Mouse (Mus musculus) hindbrain, postnatal 0 days (tissue): ENCODE measurements around the gene Cttn. TPM values are rescaled to one million over a fixed set of nuclear protein-coding genes. Genes with fewer than 3 reads are reported as not detected.

Experiments used
- ATAC-seq: fragments of 200-750 bp; cut with Nextera tagmentation; 2 replicates; pipeline ENCODE4 v1.8.0; 2017; ENCODE audit warnings: mild to moderate bottlenecking, moderate TSS enrichment, moderate library complexity
- DNase-seq: peaks from one replicate; pipeline ENCODE4 v3.0.0-alpha.2; 2015; ENCODE audit warnings: low spot score
- H3K27ac ChIP-seq: fragments of 300-500 bp; sonication (generic); 2 replicates; pipeline ENCODE4 v1.5.1; 2014; ENCODE audit warnings: mild to moderate bottlenecking
- H3K27me3 ChIP-seq: fragments of 300-500 bp; sonication (generic); 2 replicates; pipeline ENCODE4 v1.6.1; 2014; ENCODE audit warnings: low read length, mixed read lengths; ENCODE audit not compliant: insufficient read depth
- H3K36me3 ChIP-seq: fragments of 300-500 bp; sonication (generic); 2 replicates; pipeline ENCODE4 v1.6.1; 2014; ENCODE audit warnings: low read length, mixed read lengths; ENCODE audit not compliant: insufficient read depth
- H3K4me1 ChIP-seq: fragments of 300-500 bp; sonication (generic); 2 replicates; pipeline ENCODE4 v1.6.1; 2014; ENCODE audit warnings: antibody characterized with exemption, low read length, mixed read lengths; ENCODE audit not compliant: insufficient read depth
- H3K4me2 ChIP-seq: fragments of 300-500 bp; sonication (generic); 2 replicates; pipeline ENCODE4 v1.6.1; 2014; ENCODE audit warnings: low read depth, mild to moderate bottlenecking, low read length, moderate library complexity, mixed read lengths
- H3K4me3 ChIP-seq: fragments of 300-500 bp; sonication (generic); 2 replicates; pipeline ENCODE4 v1.5.1; 2014; ENCODE audit warnings: low read length
- H3K9ac ChIP-seq: fragments of 300-500 bp; sonication (generic); replicated peaks from 2 replicates; pipeline ENCODE4 v1.6.1; 2014; ENCODE audit warnings: mild to moderate bottlenecking, low read length, moderate library complexity, mixed read lengths
- H3K9me3 ChIP-seq: fragments of 300-500 bp; sonication (generic); 2 replicates; pipeline ENCODE4 v1.6.1; 2016; ENCODE audit warnings: low read length, mixed read lengths
- CTCF ChIP-seq: IDR thresholded peaks from 2 replicates; pipeline ENCODE4 v1.5.1; 2016; ENCODE audit warnings: antibody characterized with exemption, control low read depth, low read depth
- WGBS: fragments of 180-500 bp; shearing (Covaris S2); extraction: QIAGEN DNeasy Blood & Tissue Kit; methylation state at CpG from one replicate; pipeline ENCODE4 v1.1.7; 2014; 5-methylcytosine and 5-hydroxymethylcytosine counted together
- polyA plus RNA-seq: library from polyadenylated mRNA; unstranded; fragments of >200 nt; fragmentation: Nextera tagmentation; extraction: Ambion mirVana; gene quantifications from 2 replicates; pipeline ENCODE4 v1.2.1, GENCODE M21; 2015
- total RNA-seq: library from RNA; depleted of rRNA; stranded (reverse); fragments of >200 nt; gene quantifications from 2 replicates; pipeline ENCODE4 v1.2.3, GENCODE M21; 2014

Gene Cttn
- total and polyA plus RNA-seq, 2 experiments from 2014 or later: 120 to 157 TPM

- TF ChIP-seq CTCF: no peak
- Histone ChIP-seq H3K36me3 (peaks cover 15% of the 10 kb centered on the region), H3K4me1 (no peaks in the 10 kb centered on the region), H3K9ac (no peak overlapping the region), H3K4me2 (no peak overlapping the region), H3K27ac (no peak overlapping the region), H3K9me3 (no peaks in the 10 kb centered on the region), H3K27me3 (no peaks in the 10 kb centered on the region), H3K4me3 (no peak overlapping the region)
- ATAC-seq (no peak), DNase-seq (no peak)
- WGBS: 79% methylated on average over 2 of the region's 2 CpGs
Measured at GRCm38 (mm10) chr7:144432920-144433319, 37.9 kb downstream of the Cttn start.

GRCm38 (mm10) chr7:144427460-144427859 lies 43.3 kb downstream of the Cttn start:
- H3K27ac ChIP-seq: no peak overlapping the region
- H3K4me2 ChIP-seq: no peak overlapping the region
- DNase-seq (no peak), ATAC-seq (no peak)
- H3K27me3 ChIP-seq: no peaks in the 10 kb centered on the region
- no peak overlapping the region for H3K9ac ChIP-seq
- TF ChIP-seq CTCF: peak; percentile 49
- WGBS: 82% methylated on average over 3 of the region's 3 CpGs
- no peaks in the 10 kb centered on the region for H3K9me3 ChIP-seq
- no peak overlapping the region for H3K4me3 ChIP-seq
- H3K36me3 ChIP-seq: no peaks in the 10 kb centered on the region
- no peaks in the 10 kb centered on the region for H3K4me1 ChIP-seq

- ATAC-seq (no peak), DNase-seq (no peak)
- no peaks in the 10 kb centered on the region for H3K9me3 ChIP-seq
- H3K36me3 ChIP-seq: no peaks in the 10 kb centered on the region
- no peak overlapping the region for H3K4me3 ChIP-seq
- H3K4me2 ChIP-seq: no peak overlapping the region
- H3K4me1 ChIP-seq: no peaks in the 10 kb centered on the region
- H3K27me3 ChIP-seq: no peaks in the 10 kb centered on the region
- no peak for TF ChIP-seq CTCF
- 92% methylated on average over 3 of the region's 3 CpGs for WGBS
- no peak overlapping the region for H3K9ac ChIP-seq
- no peak overlapping the region for H3K27ac ChIP-seq
Measured at GRCm38 (mm10) chr7:144426594-144426993, 44.2 kb downstream of the Cttn start.

GRCm38 (mm10) chr7:144425953-144426352 lies 44.9 kb downstream of the Cttn start:
- no peaks in the 10 kb centered on the region for H3K9me3 ChIP-seq
- DNase-seq (peak; percentile 88), ATAC-seq (0 out of 2 replicates have a peak, but pooled peaks have one; percentile 36)
- no peaks in the 10 kb centered on the region for H3K36me3 ChIP-seq
- H3K27me3 ChIP-seq: no peaks in the 10 kb centered on the region
- 6% methylated on average over 8 of the region's 8 CpGs for WGBS
- TF ChIP-seq CTCF: peak; percentile 98
- H3K27ac ChIP-seq: no peak overlapping the region
- H3K4me3 ChIP-seq: no peak overlapping the region
- no peak overlapping the region for H3K4me2 ChIP-seq
- no peaks in the 10 kb centered on the region for H3K4me1 ChIP-seq
- no peak overlapping the region for H3K9ac ChIP-seq

GRCm38 (mm10) chr7:144421478-144421877 lies 49.3 kb downstream of the Cttn start:
- H3K27ac ChIP-seq: no peak overlapping the region
- H3K36me3 ChIP-seq: no peaks in the 10 kb centered on the region
- H3K4me3 ChIP-seq: no peak overlapping the region
- ATAC-seq (peak; percentile 62), DNase-seq (peak; percentile 68)
- no peak overlapping the region for H3K4me2 ChIP-seq
- 51% methylated on average over 6 of the region's 6 CpGs for WGBS
- H3K27me3 ChIP-seq: no peaks in the 10 kb centered on the region
- H3K9me3 ChIP-seq: no peaks in the 10 kb centered on the region
- no peak overlapping the region for H3K9ac ChIP-seq
- TF ChIP-seq CTCF: no peak
- peaks cover 24% of the 10 kb centered on the region for H3K4me1 ChIP-seq

GRCm38 (mm10) chr7:144420552-144420951 lies 50.3 kb downstream of the Cttn start:
- Histone ChIP-seq H3K4me2 (no peak overlapping the region), H3K9ac (no peak overlapping the region), H3K4me3 (no peak overlapping the region), H3K27me3 (no peaks in the 10 kb centered on the region), H3K9me3 (no peaks in the 10 kb centered on the region), H3K4me1 (peaks cover 24% of the 10 kb centered on the region), H3K27ac (no peak overlapping the region), H3K36me3 (no peaks in the 10 kb centered on the region)
- TF ChIP-seq CTCF: no peak
- 35% methylated on average over 16 of the region's 16 CpGs for WGBS
- no peak for DNase-seq
- no peak for ATAC-seq

- Histone ChIP-seq H3K36me3 (no peaks in the 10 kb centered on the region), H3K27ac (peak overlapping the region; percentile 67), H3K9me3 (no peaks in the 10 kb centered on the region), H3K9ac (no peak overlapping the region; the same call in 1 of the 2 replicates), H3K4me2 (peak overlapping the region; percentile 38), H3K4me3 (no peak overlapping the region), H3K4me1 (peaks cover 24% of the 10 kb centered on the region), H3K27me3 (no peaks in the 10 kb centered on the region)
- no peak for TF ChIP-seq CTCF
- ATAC-seq: peak; percentile 76
- DNase-seq: peak; percentile 88
- 12% methylated on average over 16 of the region's 16 CpGs for WGBS
Measured at GRCm38 (mm10) chr7:144417644-144418343, 53.0 kb downstream of the Cttn start.
